Mouse (Mus musculus): Measurements from ENCODE around the gene Serpinb5. TPM values are rescaled to one million over a fixed set of nuclear protein-coding genes. Genes with fewer than 3 reads are reported as not detected.
A peak's percentile ranks its signal among the peaks of the same experiment; 100 is the strongest.

Gene Serpinb5
- not detected for total RNA-seq (2021)
- long read RNA-seq, experiment 1: 0 reads
- long read RNA-seq, experiment 2: 0 reads

GRCm38 (mm10) chr1:106860847-106861246 lies at the start of gene Serpinb5:
TSS of gene Serpinb5 (plus strand) at chr1:106861173.
- no peak for DNase-seq
- H3K4me3 ChIP-seq: no peak within 1 kb of the TSS
- no peak within 1 kb of the TSS for H3K27ac ChIP-seq
- no peak for TF ChIP-seq CTCF (IDR thresholded peaks at IDR 0.05)
- intact Hi-C loops (cut with DNase I): no loop called here

GRCm38 (mm10) chr1:106814864-106815263 lies 46.1 kb upstream of the Serpinb5 start:
- intact Hi-C loops (cut with DNase I): loop anchor here (5.0 kb wide), 1 partner anchor 303 kb away; no protein-coding TSS in a partner anchor
- no peak for TF ChIP-seq CTCF (IDR thresholded peaks at IDR 0.05)
- DNase-seq: no peak
- Histone ChIP-seq H3K27ac (no peak overlapping the region), H3K4me3 (no peak overlapping the region)

- H3K27ac ChIP-seq: no peak overlapping the region
- no peak overlapping the region for H3K4me3 ChIP-seq
- intact Hi-C loops (cut with DNase I): loop anchor here (5.0 kb wide), 1 partner anchor 303 kb away; no protein-coding TSS in a partner anchor
- TF ChIP-seq CTCF (IDR thresholded peaks at IDR 0.05): no peak
- no peak for DNase-seq
These were observed 45.7 kb upstream of the Serpinb5 start for GRCm38 (mm10) chr1:106815265-106815664.

GRCm38 (mm10) chr1:106816766-106817165 lies 44.2 kb upstream of the Serpinb5 start:
- no peak for DNase-seq
- intact Hi-C loops (cut with DNase I): loop anchor here (5.0 kb wide), 1 partner anchor 304 kb away; no protein-coding TSS in a partner anchor
- no peak for TF ChIP-seq CTCF (IDR thresholded peaks at IDR 0.05)
- no peak overlapping the region for H3K27ac ChIP-seq
- H3K4me3 ChIP-seq: no peak overlapping the region

GRCm38 (mm10) chr1:106818323-106818722 lies 42.6 kb upstream of the Serpinb5 start:
- DNase-seq: no peak
- H3K27ac ChIP-seq: no peak overlapping the region
- H3K4me3 ChIP-seq: no peak overlapping the region
- peak; percentile 58 for TF ChIP-seq CTCF (IDR thresholded peaks at IDR 0.05)
- intact Hi-C loops (cut with DNase I): loop anchor here (1.0 to 5.0 kb wide), 2 partner anchors 306 to 393 kb away; no protein-coding TSS in a partner anchor

GRCm38 (mm10) chr1:106822297-106822696 lies 38.7 kb upstream of the Serpinb5 start:
- intact Hi-C loops (cut with DNase I): no loop called here
- H3K4me3 ChIP-seq: no peak overlapping the region
- no peak for DNase-seq
- H3K27ac ChIP-seq: no peak overlapping the region
- no peak for TF ChIP-seq CTCF (IDR thresholded peaks at IDR 0.05)

GRCm38 (mm10) chr1:106828784-106829183 lies 32.2 kb upstream of the Serpinb5 start:
- no peak for TF ChIP-seq CTCF (IDR thresholded peaks at IDR 0.05)
- Histone ChIP-seq H3K4me3 (no peak overlapping the region), H3K27ac (no peak overlapping the region)
- no peak for DNase-seq
- intact Hi-C loops (cut with DNase I): no loop called here

GRCm38 (mm10) chr1:106865543-106865942 lies 4.6 kb downstream of the Serpinb5 start:
- TF ChIP-seq CTCF (IDR thresholded peaks at IDR 0.05): no peak
- intact Hi-C loops (cut with DNase I): no loop called here
- no peak overlapping the region for H3K27ac ChIP-seq
- DNase-seq: no peak
- H3K4me3 ChIP-seq: no peak overlapping the region

- Histone ChIP-seq H3K27ac (no peak overlapping the region), H3K4me3 (no peak overlapping the region)
- intact Hi-C loops (cut with DNase I): no loop called here
- DNase-seq: no peak
- TF ChIP-seq CTCF (IDR thresholded peaks at IDR 0.05): no peak
These were observed 5.1 kb downstream of the Serpinb5 start for GRCm38 (mm10) chr1:106866029-106866428.

GRCm38 (mm10) chr1:106866768-106867167 lies 5.8 kb downstream of the Serpinb5 start:
- intact Hi-C loops (cut with DNase I): no loop called here
- Histone ChIP-seq H3K27ac (no peak overlapping the region), H3K4me3 (no peak overlapping the region)
- DNase-seq: no peak
- TF ChIP-seq CTCF (IDR thresholded peaks at IDR 0.05): no peak

GRCm38 (mm10) chr1:106869986-106870385 lies 9.0 kb downstream of the Serpinb5 start:
- TF ChIP-seq CTCF (IDR thresholded peaks at IDR 0.05): no peak
- H3K4me3 ChIP-seq: no peak overlapping the region
- no peak for DNase-seq
- intact Hi-C loops (cut with DNase I): no loop called here
- H3K27ac ChIP-seq: no peak overlapping the region

GRCm38 (mm10) chr1:106875193-106875886 lies 14.4 kb downstream of the Serpinb5 start:
- no peak overlapping the region for H3K4me3 ChIP-seq
- DNase-seq: no peak
- H3K27ac ChIP-seq: no peak overlapping the region
- TF ChIP-seq CTCF (IDR thresholded peaks at IDR 0.05): no peak
- intact Hi-C loops (cut with DNase I): no loop called here

GRCm38 (mm10) chr1:106876147-106876546 lies 15.2 kb downstream of the Serpinb5 start:
- Histone ChIP-seq H3K27ac (no peak overlapping the region), H3K4me3 (no peak overlapping the region)
- intact Hi-C loops (cut with DNase I): no loop called here
- DNase-seq: no peak
- TF ChIP-seq CTCF (IDR thresholded peaks at IDR 0.05): no peak

- H3K27ac ChIP-seq: no peak overlapping the region
- no peak for TF ChIP-seq CTCF (IDR thresholded peaks at IDR 0.05)
- DNase-seq: no peak
- no peak overlapping the region for H3K4me3 ChIP-seq
- intact Hi-C loops (cut with DNase I): no loop called here
These were observed 21.8 kb downstream of the Serpinb5 start for GRCm38 (mm10) chr1:106882723-106883122.
